Mouse (Mus musculus) heart, postnatal 4 days (tissue): ENCODE results near the gene Rngtt. TPM values are rescaled to one million over a fixed set of nuclear protein-coding genes. Genes with fewer than 3 reads are reported as not detected.
"Not testable (repeated sequence)": the region's sequence is repeated elsewhere in the genome, so short reads cannot be mapped to it uniquely, and the experiment has no call there.

Source experiments
- DNase-seq: peaks from one replicate; pipeline ENCODE4 v3.0.0; 2021
- total RNA-seq, 2 experiments: library from RNA; stranded (reverse); gene quantifications; 2 replicates each; pipeline ENCODE4 v1.2.3; 2021

Gene Rngtt
- 10 to 100 TPM; 16.7 to 16.9 TPM for total RNA-seq

DNA sequence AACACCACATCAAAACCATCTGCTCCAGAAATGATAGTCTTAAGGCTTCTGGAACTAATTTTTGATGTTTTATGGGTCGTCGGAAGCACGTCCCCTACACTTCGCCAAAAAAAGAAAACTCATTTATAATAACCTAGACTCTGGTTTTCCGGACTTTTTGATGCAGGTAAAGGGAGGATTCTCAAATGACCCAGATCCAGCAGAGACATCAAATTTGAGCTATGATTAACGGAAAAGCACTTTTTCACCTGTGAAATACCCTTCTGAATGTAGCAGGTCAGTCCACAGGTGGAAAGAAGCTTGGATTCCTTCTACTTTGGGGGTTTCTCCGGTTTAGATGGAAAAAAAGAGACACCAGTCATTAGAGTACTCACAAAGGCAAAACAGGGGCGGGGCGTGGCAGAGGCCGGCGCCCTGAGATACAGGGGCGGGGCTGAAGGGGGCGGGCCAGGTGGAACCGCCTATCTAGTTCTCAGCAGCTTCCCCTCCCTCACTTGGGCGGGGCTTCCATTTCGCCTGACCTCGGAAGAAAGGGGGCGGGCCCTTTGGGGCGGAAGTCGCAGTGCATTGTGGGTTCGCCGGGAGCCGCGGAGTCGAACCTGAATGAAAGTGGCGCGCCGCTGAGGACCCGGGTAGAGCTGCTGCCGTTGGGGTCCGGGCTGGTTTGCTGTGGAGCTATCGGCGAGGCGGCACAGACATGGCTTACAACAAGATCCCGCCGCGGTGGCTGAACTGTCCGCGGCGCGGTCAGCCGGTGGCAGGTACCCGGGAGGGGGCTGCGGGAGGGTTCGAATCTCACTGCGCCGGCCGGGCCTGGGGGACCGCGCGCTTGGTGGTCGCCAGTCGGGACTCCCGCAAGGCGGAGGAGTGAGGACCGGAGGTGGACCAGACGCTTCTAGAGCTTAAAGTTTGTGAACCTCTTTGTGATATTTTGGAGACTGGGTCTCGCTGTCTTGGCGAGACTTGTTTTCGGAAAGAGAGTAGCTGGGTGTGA lies at the start of gene Rngtt:
Gene Rngtt (plus strand): TSS at position 548 of the 994 bp plus-strand sequence.
- peak; percentile 97 for DNase-seq

DNA sequence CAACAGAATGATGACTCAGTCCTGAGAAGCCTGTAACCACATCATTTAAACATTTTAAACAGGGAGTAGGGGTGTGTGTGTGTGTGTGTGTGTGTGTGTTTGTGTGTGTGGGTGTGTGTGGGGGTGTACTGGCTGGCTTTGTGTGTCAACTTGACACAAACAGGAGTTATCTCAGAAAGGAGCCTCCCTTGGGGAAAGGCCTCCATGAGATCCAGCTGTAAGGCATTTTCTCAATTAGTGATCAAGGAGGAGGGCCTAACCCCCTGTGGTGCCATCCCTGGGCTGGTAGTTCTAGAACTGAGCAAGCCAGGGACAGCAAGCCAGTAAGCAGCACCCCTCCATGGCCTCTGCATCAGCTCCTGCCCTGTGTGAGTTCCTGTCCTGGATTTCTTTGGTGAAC lies 49.8 kb upstream of the Rngtt start:
- no peak for DNase-seq

DNA sequence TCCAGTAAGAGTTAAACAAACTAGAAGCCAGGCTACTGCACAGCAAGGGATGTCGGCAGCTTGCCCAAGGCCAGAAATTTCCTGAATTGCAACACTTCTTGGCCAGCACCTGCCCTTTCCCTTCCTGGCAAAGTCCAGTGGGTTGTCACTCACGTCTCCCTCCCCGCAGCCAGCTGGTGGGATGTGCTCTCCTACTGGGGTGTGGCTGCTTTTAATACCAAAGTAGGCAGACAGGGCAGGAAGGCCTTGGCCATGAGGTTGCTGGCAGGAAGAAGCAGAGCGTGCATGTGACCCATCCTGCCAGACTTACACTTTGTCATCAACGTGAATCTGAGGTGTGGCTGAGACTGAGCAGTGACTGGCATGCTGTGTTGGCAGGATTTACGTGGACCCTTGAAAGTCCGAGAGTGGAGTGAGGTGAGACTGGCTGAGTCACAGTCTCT lies 48.8 kb upstream of the Rngtt start:
- peak; percentile 96 for DNase-seq

- DNase-seq, result no peak
Observed at GRCm38 (mm10) chr4:33262897-33263296, 47.2 kb upstream of the Rngtt start.

- DNase-seq, result no peak
Observed at GRCm38 (mm10) chr4:33264979-33265726, 45.0 kb upstream of the Rngtt start.

GRCm38 (mm10) chr4:33270386-33271314 lies 39.5 kb upstream of the Rngtt start:
- DNase-seq, result no peak

GRCm38 (mm10) chr4:33273437-33273836 lies 36.7 kb upstream of the Rngtt start:
- no peak for DNase-seq

DNA sequence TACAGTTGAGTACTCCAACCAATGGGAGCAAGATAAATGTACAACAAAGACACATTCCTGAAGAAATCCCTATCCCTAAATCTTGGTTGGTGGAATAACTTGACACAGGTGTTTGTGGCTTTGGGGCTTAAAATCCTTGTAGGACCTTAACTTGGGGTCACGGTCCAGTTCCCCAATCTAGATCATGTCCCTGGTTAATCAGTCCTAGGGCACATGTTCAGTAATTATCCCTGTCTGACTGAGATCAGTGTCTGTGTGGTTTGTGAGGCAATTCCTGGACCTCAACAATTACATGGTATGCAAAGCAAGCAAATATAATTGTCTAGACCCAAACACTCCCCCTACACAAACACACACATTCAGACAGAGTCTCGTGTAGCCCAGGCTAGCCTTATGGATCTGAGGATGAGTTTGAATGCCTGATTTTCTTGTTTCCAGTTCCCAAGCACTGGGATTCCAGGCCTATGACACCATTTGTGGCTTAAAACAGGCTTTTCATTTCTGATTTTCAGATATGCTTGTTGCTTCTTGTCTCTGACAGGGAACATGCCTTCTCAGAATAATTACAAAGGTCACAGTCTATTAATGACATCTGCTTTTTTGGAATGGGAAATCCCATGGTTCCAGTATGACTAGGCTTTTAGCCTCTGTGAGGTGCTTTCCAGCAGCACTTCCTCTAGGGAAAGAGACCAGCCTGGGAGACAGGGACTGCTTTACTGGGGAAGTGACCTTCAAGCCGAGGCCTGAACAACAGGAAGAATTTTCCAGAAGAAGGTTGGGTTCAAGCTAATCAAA lies 28.0 kb upstream of the Rngtt start:
- DNase-seq, result no peak

DNA sequence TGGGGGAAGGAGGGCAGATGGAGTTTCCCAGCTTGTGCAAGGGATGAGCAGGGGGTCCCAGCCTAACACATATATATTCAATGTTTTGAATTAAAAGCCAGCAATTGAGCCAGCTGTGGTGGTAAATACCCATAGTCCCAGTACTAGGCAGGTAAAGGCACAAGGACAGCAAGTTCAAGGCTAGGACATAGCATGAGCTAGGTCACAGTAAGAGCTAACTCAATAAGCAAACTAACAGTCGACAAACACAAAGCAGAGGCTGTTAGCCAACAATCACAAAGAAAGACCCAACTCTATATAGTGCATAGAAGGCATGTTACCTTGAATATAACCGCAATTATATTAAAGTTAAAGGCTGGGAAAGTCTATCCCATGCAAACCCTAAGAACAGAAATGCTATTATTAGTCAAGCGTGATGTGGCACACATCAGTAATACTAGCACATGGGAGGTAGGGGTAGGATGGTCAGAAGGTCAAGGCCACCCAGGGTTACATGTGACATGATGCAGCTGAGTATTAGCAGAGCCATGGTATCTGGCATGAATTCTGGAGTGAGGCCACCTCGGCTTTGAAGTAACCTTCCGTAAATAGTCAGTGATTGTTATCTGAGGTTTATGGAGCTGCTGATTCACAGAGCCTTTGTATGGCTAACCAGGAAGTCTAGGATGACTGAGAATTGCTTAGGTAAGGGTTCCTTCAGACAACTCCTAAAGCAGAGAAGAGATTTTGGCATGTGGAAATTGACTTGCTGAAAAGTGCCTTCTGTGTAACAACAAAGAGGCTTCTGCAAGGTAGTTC lies 25.8 kb upstream of the Rngtt start:
- no peak for DNase-seq

GRCm38 (mm10) chr4:33285448-33285847 lies 24.7 kb upstream of the Rngtt start:
- DNase-seq, result no peak

- no peak for DNase-seq
Observed at GRCm38 (mm10) chr4:33289106-33289650, 20.9 kb upstream of the Rngtt start.

DNA sequence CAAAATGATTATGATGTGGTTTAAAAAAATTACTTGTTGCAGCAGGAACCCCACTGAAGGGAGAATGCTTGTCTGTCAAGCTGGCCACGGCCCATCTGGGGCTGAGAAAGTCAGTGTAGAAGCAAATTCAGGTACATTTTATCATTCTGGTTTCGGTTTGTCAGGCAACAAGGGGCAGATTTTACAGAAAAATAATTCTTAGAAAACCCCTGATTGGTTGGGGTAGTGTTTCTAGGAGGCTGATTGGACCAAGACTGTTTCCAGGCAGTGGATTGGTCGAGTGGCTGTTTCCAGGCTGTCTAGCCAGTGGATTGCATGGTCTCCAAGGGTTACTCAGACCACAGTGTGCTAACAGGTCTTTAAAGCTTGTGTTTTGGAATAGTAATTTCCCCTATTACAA lies 20.1 kb upstream of the Rngtt start, which contains the start of gene Pnrc1:
Gene Pnrc1 (minus strand): TSS at position 162 of the 400 bp plus-strand sequence.
- peak; percentile 48 for DNase-seq

DNA sequence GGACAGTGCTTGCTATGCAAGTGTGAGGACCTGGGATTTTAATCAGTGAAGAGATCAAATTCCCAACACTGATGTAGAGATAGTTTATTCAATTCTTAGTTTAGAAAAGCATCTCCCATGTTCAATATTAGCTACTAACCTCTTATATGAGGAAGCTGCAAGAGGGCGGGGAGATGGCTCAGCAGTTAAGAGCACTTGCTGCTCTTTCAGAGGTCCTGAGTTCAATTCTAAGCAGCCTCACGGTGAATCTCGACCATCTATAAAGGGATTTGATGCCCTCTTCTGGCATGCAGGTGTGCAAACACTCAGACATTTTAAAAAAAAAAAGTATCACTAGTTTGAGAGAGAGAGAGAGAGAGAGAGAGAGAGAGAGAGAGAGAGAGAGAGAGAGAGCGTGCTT lies 19.2 kb upstream of the Rngtt start:
- DNase-seq, result no peak

- DNase-seq, result peak; percentile 89
Observed at GRCm38 (mm10) chr4:33292409-33293370, 17.4 kb upstream of the Rngtt start.

GRCm38 (mm10) chr4:33300891-33301665 lies 9.0 kb upstream of the Rngtt start:
- DNase-seq, result not testable (repeated sequence)

DNA sequence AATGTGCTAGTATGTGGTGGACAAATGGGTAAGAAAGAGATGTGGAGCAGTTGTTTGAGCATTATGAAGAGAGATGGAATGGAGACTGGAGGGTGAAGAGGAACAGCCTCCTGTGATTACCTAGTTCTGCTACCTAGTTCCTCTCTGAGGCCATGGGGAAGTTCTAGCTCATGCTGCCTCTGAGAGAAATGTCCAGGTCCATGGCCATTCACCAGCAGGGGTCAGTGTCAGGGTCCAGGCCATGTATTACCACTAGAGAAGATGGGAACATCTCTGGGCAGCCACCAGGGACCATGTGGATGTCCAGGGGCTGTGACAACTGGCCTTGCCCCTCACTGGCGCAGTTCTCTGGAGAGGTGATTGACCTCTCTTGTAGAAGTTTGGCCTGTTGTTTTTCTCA lies 7.1 kb upstream of the Rngtt start:
- no peak for DNase-seq

- DNase-seq, result no peak
Observed at GRCm38 (mm10) chr4:33307146-33307545, 3.0 kb upstream of the Rngtt start.

- no peak for DNase-seq
Observed at GRCm38 (mm10) chr4:33310840-33311437, 828 bp downstream of the Rngtt start.
